Mouse (Mus musculus) splenic B cell, adult 2 months (primary cell): ENCODE results near the gene Memo1.
"Not testable (repeated sequence)": the region's sequence is repeated elsewhere in the genome, so short reads cannot be mapped to it uniquely, and the experiment has no call there.

Experiments
- DNase-seq: peaks from one replicate; pipeline ENCODE4 v3.0.0-alpha.2; 2011; ENCODE audit warnings: low read depth, low spot score
- H3K27me3 ChIP-seq: 2 replicates; pipeline ENCODE4 v1.6.1; 2012; ENCODE audit warnings: mild to moderate bottlenecking, low read length, moderate library complexity, mixed read lengths; ENCODE audit not compliant: control insufficient read depth, poor library complexity, insufficient read depth, severe bottlenecking
- H3K36me3 ChIP-seq: 2 replicates; pipeline ENCODE4 v1.6.1; 2012; ENCODE audit warnings: mild to moderate bottlenecking, low read length, moderate library complexity, mixed read lengths; ENCODE audit not compliant: control insufficient read depth, poor library complexity, insufficient read depth, severe bottlenecking

The Memo1 gene

GRCm38 (mm10) chr17:74305616-74306015 is 10.3 kb upstream of the Memo1 start:
- no peaks in the 10 kb centered on the region for H3K27me3 ChIP-seq
- no peak for DNase-seq
- H3K36me3 ChIP-seq = no peaks in the 10 kb centered on the region; the same call in 1 of the 2 replicates

- DNase-seq = no peak
- Histone ChIP-seq H3K27me3 (no peaks in the 10 kb centered on the region), H3K36me3 (peaks cover 3% of the 10 kb centered on the region; the same call in 1 of the 2 replicates)
Measured at GRCm38 (mm10) chr17:74304060-74304459, 8.7 kb upstream of the Memo1 start.

DNA sequence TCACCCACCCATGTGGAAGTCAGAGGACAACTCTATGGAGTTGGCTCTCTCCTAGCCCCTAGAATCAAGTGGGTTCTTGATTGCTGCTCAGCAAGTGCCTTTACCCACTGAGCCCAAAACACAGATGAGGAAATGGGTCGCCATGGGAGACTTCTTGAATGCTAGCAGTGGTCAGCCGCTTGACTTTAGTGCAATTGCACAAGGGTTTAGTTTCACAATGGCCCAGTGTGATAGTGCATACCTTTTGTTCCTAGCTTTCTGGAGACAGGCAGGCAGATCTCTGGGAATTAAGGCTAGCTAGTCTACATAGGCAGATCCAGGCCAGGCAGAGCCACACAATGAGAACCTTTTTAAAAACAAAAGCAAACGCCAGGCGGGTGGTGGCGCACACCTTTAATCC is 4.8 kb upstream of the Memo1 start:
- peaks cover 3% of the 10 kb centered on the region; the same call in 1 of the 2 replicates for H3K36me3 ChIP-seq
- no peak for DNase-seq
- no peaks in the 10 kb centered on the region for H3K27me3 ChIP-seq

DNA sequence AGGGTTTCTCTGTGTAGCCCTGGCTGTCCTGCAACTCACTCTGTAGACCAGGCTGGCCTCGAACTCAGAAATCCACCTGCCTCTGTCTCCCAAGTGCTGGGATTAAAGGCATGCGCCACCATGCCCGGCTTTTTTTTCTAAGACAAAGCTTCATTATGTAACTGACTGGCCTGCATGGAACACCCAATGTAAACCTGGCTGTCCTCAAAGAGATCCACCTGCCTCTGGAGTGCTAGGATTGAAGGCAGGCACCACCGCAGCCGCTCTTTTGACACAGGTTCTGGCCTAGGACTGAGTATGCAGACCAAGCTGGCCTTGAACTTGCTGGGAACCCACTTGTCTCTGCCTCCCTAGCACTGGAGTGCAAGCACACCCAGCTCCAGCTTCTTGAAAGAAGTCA is 1.7 kb upstream of the Memo1 start:
- H3K27me3 ChIP-seq, H3K36me3 ChIP-seq, DNase-seq: not testable (repeated sequence)

DNA sequence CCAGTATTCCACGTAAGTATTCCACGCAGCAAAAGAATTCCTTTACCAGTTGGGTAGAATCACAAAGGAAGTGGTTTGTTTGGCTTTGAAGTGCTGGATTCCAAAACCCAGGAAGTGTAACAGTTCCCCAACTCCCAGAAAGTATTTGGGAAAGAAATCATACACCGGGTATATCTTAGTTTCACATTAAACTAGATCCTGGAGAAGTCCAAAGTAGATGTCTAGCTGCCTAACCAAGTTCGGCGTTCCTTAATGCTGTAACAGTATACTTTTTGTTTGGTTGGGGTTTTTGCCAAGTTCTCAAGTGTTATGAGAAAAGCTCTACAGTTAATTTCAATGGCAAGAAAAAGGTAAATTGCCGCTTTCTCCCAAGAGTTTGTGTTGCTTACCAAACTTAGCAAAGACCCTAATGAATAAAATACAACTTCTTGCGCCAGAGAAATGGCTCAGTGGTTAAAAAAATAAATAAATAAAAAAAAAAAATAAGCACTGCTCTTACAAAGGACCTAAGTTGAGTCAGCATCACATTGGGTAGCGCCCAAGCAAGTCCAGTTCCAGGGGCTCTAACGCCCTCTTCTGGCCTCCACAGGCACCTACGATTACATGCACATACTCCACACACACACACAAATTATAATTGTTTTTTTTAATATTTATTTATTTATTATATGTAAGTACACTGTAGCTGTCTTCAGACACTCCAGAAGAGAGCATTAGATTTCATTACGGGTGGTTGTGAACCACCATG is 929 bp upstream of the Memo1 start:
- H3K27me3 ChIP-seq = no peaks in the 10 kb centered on the region
- DNase-seq = peak; percentile 55
- peaks cover 3% of the 10 kb centered on the region; the same call in 1 of the 2 replicates for H3K36me3 ChIP-seq

GRCm38 (mm10) chr17:74294426-74295025 is 795 bp downstream of the Memo1 start:
- DNase-seq = peak; percentile 79
- Histone ChIP-seq H3K27me3 (no peaks in the 10 kb centered on the region), H3K36me3 (no peaks in the 10 kb centered on the region; the same call in 1 of the 2 replicates)

DNA sequence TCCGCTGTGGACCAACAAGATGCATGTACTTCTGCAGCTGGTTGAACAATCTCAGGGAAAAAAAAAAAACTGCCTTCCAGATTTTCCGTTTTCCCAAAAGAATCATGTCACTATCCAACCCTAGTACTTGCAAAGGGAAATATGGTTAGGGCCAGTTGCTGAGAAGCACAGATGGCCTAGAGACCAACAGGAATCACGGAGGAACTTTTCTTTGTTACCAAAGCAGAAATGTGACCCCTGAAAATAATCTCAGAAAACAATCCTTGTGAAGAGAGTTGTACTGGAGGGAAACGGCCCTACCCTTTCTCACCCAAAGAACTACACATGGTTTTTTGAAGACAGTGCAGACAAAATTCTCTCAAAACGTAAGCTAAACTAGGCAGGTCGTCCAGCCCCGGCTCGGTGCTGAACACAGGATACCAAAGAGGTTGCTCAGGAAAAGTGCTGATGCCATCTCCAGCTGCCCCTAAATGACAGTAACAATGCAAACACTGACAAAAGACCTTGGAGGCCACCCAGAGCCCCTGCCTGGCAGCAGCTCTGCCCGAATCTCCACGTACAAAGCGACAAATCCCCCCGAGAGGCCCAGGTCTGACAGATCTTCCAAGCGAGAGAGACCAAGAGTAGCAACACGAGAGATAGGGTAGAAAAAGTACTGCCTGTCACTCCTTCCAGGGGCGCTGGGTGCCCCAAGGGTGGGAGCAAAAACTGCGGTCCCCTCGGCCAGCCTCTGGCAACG is 1.5 kb downstream of the Memo1 start:
- H3K36me3 ChIP-seq = no peaks in the 10 kb centered on the region; the same call in 1 of the 2 replicates
- H3K27me3 ChIP-seq = no peaks in the 10 kb centered on the region
- DNase-seq = peak; percentile 31

- H3K27me3 ChIP-seq = no peaks in the 10 kb centered on the region
- H3K36me3 ChIP-seq = no peaks in the 10 kb centered on the region
- DNase-seq = no peak
Measured at GRCm38 (mm10) chr17:74291640-74292361, 3.5 kb downstream of the Memo1 start.

- Histone ChIP-seq H3K36me3 (no peaks in the 10 kb centered on the region), H3K27me3 (no peaks in the 10 kb centered on the region)
- DNase-seq = no peak
Measured at GRCm38 (mm10) chr17:74290869-74291268, 4.5 kb downstream of the Memo1 start.

GRCm38 (mm10) chr17:74290198-74290597 is 5.1 kb downstream of the Memo1 start:
- DNase-seq = no peak
- Histone ChIP-seq H3K36me3 (no peaks in the 10 kb centered on the region), H3K27me3 (no peaks in the 10 kb centered on the region)

DNA sequence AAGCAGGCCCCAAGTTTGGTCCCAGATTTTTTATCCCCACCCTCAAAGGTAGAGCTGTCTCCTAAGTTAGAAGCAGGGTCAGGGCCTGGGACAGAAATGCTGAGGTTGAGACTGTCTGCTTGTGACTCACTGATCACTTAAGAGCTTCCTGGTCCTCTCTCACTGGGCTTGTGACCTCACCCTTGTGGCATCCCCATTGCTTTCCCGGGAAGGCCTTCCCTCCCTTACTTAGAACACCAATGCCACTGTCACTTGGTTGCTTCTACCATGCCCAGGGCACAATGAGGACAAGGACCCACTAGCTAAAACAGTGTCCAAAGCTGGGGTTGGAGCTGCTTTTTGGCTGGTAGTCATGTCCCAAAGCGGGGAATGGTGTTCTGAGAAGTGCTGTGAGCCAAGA is 6.7 kb downstream of the Memo1 start:
- DNase-seq = no peak
- Histone ChIP-seq H3K27me3 (no peaks in the 10 kb centered on the region), H3K36me3 (no peaks in the 10 kb centered on the region)

- DNase-seq = no peak
- no peaks in the 10 kb centered on the region for H3K27me3 ChIP-seq
- H3K36me3 ChIP-seq = 0 out of 2 replicates have a peak, but pooled peaks cover 2% of the 10 kb centered on the region
Measured at GRCm38 (mm10) chr17:74286140-74286730, 9.1 kb downstream of the Memo1 start.

DNA sequence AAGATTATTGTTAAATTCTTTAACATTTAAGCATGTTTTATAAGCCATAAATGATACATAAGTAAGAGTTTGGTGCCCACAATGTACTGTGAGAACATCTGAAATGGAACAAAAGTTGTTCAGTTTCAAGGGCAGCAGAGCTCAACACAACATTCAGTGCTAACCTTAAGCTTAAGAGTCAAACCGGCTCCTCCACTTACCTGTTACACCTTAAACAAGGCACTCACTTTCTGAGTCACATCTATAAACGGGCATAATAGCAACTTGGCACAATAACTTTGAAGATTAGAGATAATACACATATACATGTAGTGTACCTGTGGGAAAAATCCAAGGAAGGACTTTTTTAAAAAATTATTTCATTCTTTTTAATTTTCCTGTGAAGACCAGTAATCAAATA is 9.6 kb downstream of the Memo1 start:
- Histone ChIP-seq H3K36me3 (0 out of 2 replicates have a peak, but pooled peaks cover 2% of the 10 kb centered on the region), H3K27me3 (no peaks in the 10 kb centered on the region)
- no peak for DNase-seq

DNA sequence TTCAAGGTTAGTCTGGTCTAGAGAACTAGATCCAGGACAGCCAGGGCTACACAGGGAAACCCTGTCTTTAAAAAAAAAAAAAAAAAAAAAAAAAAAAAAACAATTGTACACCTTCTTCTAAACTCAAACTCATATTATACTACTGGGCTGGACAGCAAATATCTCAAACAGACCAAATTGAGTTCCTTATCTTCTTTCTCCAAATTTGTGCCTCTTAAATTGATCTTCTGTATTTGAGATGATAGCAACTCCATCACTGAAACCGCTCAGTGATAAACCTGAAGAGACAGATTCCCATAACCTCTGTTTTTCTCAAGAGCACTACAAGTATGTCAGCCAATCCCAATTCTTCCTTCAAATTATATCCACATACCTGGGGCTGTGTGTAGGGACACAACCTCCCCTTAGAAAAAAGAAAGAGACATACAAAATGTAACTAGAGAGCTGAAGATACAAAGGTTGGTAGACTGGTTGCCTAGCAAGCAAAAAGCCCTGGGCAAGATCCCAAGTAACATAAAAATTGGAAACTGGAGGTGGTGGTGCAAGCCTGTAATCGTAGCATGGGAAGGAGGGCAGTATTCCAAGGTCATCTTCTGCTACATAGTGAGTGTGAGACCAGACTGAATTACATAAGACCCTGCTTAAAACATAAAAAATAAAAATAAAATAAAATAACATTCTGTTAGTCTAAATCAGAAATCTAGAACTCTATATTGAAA is 10.8 kb downstream of the Memo1 start:
- Histone ChIP-seq H3K36me3 (peaks cover 2% of the 10 kb centered on the region; the same call in 1 of the 2 replicates), H3K27me3 (no peaks in the 10 kb centered on the region)
- no peak for DNase-seq
